ENCODE assay signal across 24 mouse cellular contexts in genomic region chr17:25530357-25531022, GRCm38 (mm10). TPM values are rescaled to one million over a fixed set of nuclear protein-coding genes. Genes with fewer than 3 reads are reported as not detected.
DNase-seq lines count a peak whose midpoint lies in the region; ATAC-seq and TF ChIP-seq lines count a peak whose summit lies in the region.
"Had no signal": no experiment of that assay in that cellular context is flagged by ENCODE, and none has a peak within 500 bp of the region (broad histone marks: within the 10 kb centered on the region; RNA-seq: fewer than 3 reads in every experiment).

No protein-coding gene starts in this region.

- H3K4me2 ChIP-seq in forebrain, postnatal 0 days (ENCODE audit: low read depth): no peak overlapping the region
- H3K4me2 ChIP-seq in forebrain, embryonic 11.5 days (ENCODE audit: low read depth, low read length, severe bottlenecking): no peak overlapping the region
- no peak overlapping the region for H3K4me2 ChIP-seq in midbrain, postnatal 0 days (ENCODE audit: low read depth, low read length, poor library complexity, severe bottlenecking)
- H3K4me2 ChIP-seq in midbrain, embryonic 15.5 days: no peak overlapping the region
- H3K4me2 ChIP-seq: embryonic facial prominence, embryonic 12.5 days; heart, embryonic 15.5 days; liver, embryonic 11.5 days; neural tube, embryonic 12.5 days had no signal

- no peak overlapping the region for H3K9ac ChIP-seq in forebrain, postnatal 0 days
- no peak overlapping the region for H3K9ac ChIP-seq in forebrain, embryonic 11.5 days (ENCODE audit: low read length)
- H3K9ac ChIP-seq in midbrain, postnatal 0 days (replicated peaks; ENCODE audit: low read length, poor library complexity, severe bottlenecking): no peak overlapping the region
- H3K9ac ChIP-seq in midbrain, embryonic 15.5 days: no peak overlapping the region
- H3K9ac ChIP-seq: embryonic facial prominence, embryonic 12.5 days; heart, embryonic 15.5 days; neural tube, embryonic 12.5 days had no signal

- peak; percentile 38; the same call in 1 of the 2 replicates for ATAC-seq in forebrain, postnatal 0 days
- ATAC-seq in forebrain, embryonic 11.5 days (replicated peaks; ENCODE audit: low FRiP score): no peak
- ATAC-seq in midbrain, postnatal 0 days (ENCODE audit: low FRiP score): no peak
- no peak for ATAC-seq in midbrain, embryonic 15.5 days (replicated peaks)

- intact Hi-C loops in heart, postnatal 10 days (cut with DNase I): no loop called here

- H3K36me3 ChIP-seq in forebrain, postnatal 0 days (ENCODE audit: insufficient read depth): no peaks in the 10 kb centered on the region
- H3K36me3 ChIP-seq in forebrain, embryonic 11.5 days (ENCODE audit: control insufficient read depth, insufficient read depth, low read length): no peaks in the 10 kb centered on the region
- H3K36me3 ChIP-seq in midbrain, postnatal 0 days (ENCODE audit: insufficient read depth, low read length): no peaks in the 10 kb centered on the region
- no peaks in the 10 kb centered on the region for H3K36me3 ChIP-seq in midbrain, embryonic 15.5 days (replicated peaks)
- no peaks in the 10 kb centered on the region for H3K36me3 ChIP-seq in limb, embryonic 10.5 days
- H3K36me3 ChIP-seq: embryonic facial prominence, embryonic 12.5 days; heart, embryonic 15.5 days; neural tube, embryonic 12.5 days had no signal

- 53% methylated on average over 8 of the region's 8 CpGs for WGBS in forebrain, postnatal 0 days
- 70% methylated on average over 8 of the region's 8 CpGs for WGBS in forebrain, embryonic 11.5 days
- 61% methylated on average over 8 of the region's 8 CpGs for WGBS in midbrain, postnatal 0 days
- WGBS in midbrain, embryonic 15.5 days: 65% methylated on average over 8 of the region's 8 CpGs
- 66% methylated on average over 8 of the region's 8 CpGs for WGBS in limb, embryonic 10.5 days

- no peaks in the 10 kb centered on the region for H3K27me3 ChIP-seq in forebrain, postnatal 0 days (ENCODE audit: insufficient read depth, low read length)
- H3K27me3 ChIP-seq in forebrain, embryonic 11.5 days (ENCODE audit: control insufficient read depth, insufficient read depth, low read length): no peaks in the 10 kb centered on the region
- H3K27me3 ChIP-seq in midbrain, postnatal 0 days (ENCODE audit: insufficient read depth, low read length): no peaks in the 10 kb centered on the region
- H3K27me3 ChIP-seq in midbrain, embryonic 15.5 days (replicated peaks): no peaks in the 10 kb centered on the region
- peaks cover 11% of the 10 kb centered on the region; the same call in 1 of the 2 replicates for H3K27me3 ChIP-seq in limb, embryonic 10.5 days (ENCODE audit: low read depth, poor library complexity, severe bottlenecking)
- H3K27me3 ChIP-seq: embryonic facial prominence, embryonic 12.5 days had no signal

- H3K4me3 ChIP-seq in forebrain, postnatal 0 days (ENCODE audit: low read depth, low read length): no peak overlapping the region
- no peak overlapping the region for H3K4me3 ChIP-seq in forebrain, embryonic 11.5 days (ENCODE audit: low read depth, low read length)
- H3K4me3 ChIP-seq in midbrain, postnatal 0 days (ENCODE audit: low read depth, low read length): no peak overlapping the region
- H3K4me3 ChIP-seq in midbrain, embryonic 15.5 days: no peak overlapping the region
- H3K4me3 ChIP-seq in limb, embryonic 10.5 days: no peak overlapping the region
- H3K4me3 ChIP-seq: embryonic facial prominence, embryonic 12.5 days; heart, embryonic 15.5 days; megakaryocyte, embryonic 14.5 days; neural tube, embryonic 12.5 days had no signal

- no peaks in the 10 kb centered on the region for H3K4me1 ChIP-seq in forebrain, postnatal 0 days (ENCODE audit: insufficient read depth)
- no peaks in the 10 kb centered on the region for H3K4me1 ChIP-seq in forebrain, embryonic 11.5 days (replicated peaks; ENCODE audit: control insufficient read depth, insufficient read depth, low read length)
- H3K4me1 ChIP-seq in midbrain, postnatal 0 days (ENCODE audit: insufficient read depth, low read length): no peaks in the 10 kb centered on the region
- H3K4me1 ChIP-seq in midbrain, embryonic 15.5 days: no peaks in the 10 kb centered on the region
- 0 out of 2 replicates have a peak, but pooled peaks cover 4% of the 10 kb centered on the region for H3K4me1 ChIP-seq in limb, embryonic 10.5 days
- H3K4me1 ChIP-seq: embryonic facial prominence, embryonic 12.5 days; megakaryocyte, embryonic 14.5 days; neural tube, embryonic 12.5 days had no signal

- no peak for TF ChIP-seq CTCF in forebrain, postnatal 0 days (IDR thresholded peaks at IDR 0.05; ENCODE audit: low read depth)
- no peak for TF ChIP-seq CTCF in midbrain, postnatal 0 days (IDR thresholded peaks at IDR 0.05)

- H3K9me3 ChIP-seq in forebrain, postnatal 0 days (ENCODE audit: low read length): no peaks in the 10 kb centered on the region
- H3K9me3 ChIP-seq in forebrain, embryonic 11.5 days (ENCODE audit: control insufficient read depth, low read length): no peaks in the 10 kb centered on the region
- no peaks in the 10 kb centered on the region for H3K9me3 ChIP-seq in midbrain, postnatal 0 days (ENCODE audit: low read length)
- no peaks in the 10 kb centered on the region for H3K9me3 ChIP-seq in midbrain, embryonic 15.5 days
- H3K9me3 ChIP-seq in limb, embryonic 10.5 days (replicated peaks): no peaks in the 10 kb centered on the region
- H3K9me3 ChIP-seq: embryonic facial prominence, embryonic 12.5 days; heart, embryonic 15.5 days; megakaryocyte, embryonic 14.5 days; neural tube, embryonic 12.5 days had no signal

- no peak for DNase-seq in forebrain, postnatal 0 days
- no peak for DNase-seq in forebrain, embryonic 11.5 days (ENCODE audit: low spot score)
- peak; percentile 25 to 35 for DNase-seq in heart, postnatal 10 days
- no peak for DNase-seq in heart, adult 8-10 months (ENCODE audit: low spot score)
- DNase-seq in midbrain, postnatal 0 days (ENCODE audit: low spot score): peak; percentile 33
- no peak for DNase-seq in limb, embryonic 10.5 days (ENCODE audit: low spot score)
- no peak for DNase-seq in retina, embryonic 14.5 days (ENCODE audit: low spot score)
- DNase-seq: B cell, adult 2 months; cerebellum, adult 2 months; kidney, adult 2 months; kidney, postnatal 10 days; lung, adult 18-20 months; right cerebral cortex, adult 18-20 months; thymus, postnatal 36 days had no signal

- H3K27ac ChIP-seq in forebrain, postnatal 0 days (ENCODE audit: low read depth, low read length): no peak overlapping the region
- no peak overlapping the region for H3K27ac ChIP-seq in forebrain, embryonic 11.5 days (ENCODE audit: low read depth, low read length)
- no peak overlapping the region for H3K27ac ChIP-seq in midbrain, postnatal 0 days (ENCODE audit: low read depth, low read length)
- no peak overlapping the region for H3K27ac ChIP-seq in midbrain, embryonic 15.5 days
- 0 out of 2 replicates have a peak overlapping the region, but pooled peaks have one; percentile 23 for H3K27ac ChIP-seq in limb, embryonic 10.5 days
- H3K27ac ChIP-seq: embryonic facial prominence, embryonic 12.5 days; heart, embryonic 15.5 days; neural tube, embryonic 12.5 days had no signal

RNA-seq across cellular contexts. Expression of gene Sstr5, which starts 33.4 kb away (rescaled TPM):
- 1.0 and 2.0 TPM in 2 replicates for total RNA-seq in forebrain, postnatal 0 days (2014; rRNA removed)
- polyA plus RNA-seq in forebrain, postnatal 0 days (2015; fragmentation: Nextera tagmentation; extraction: Ambion mirVana): 0.64 and 0.94 TPM in 2 replicates
- polyA plus RNA-seq in forebrain, embryonic 11.5 days (2014; fragmentation: Nextera tagmentation; extraction: Ambion mirVana): 0.24 TPM in 1 of 2 replicates, not detected in the other
- not detected for total RNA-seq in heart, postnatal 10 days (2021)
- total RNA-seq in heart, adult 8-10 months (2022): not detected
- total RNA-seq in midbrain, postnatal 0 days (2014; rRNA removed): 1.9 and 2.0 TPM in 2 replicates
- polyA plus RNA-seq in midbrain, postnatal 0 days (2015; fragmentation: Nextera tagmentation; extraction: Ambion mirVana): 1.7 and 2.4 TPM in 2 replicates
- polyA plus RNA-seq in midbrain, embryonic 15.5 days (2015; fragmentation: Nextera tagmentation; extraction: Ambion mirVana): 0.32 and 0.98 TPM in 2 replicates
- polyA plus RNA-seq in limb, embryonic 10.5 days (2016; fragmentation: Nextera tagmentation; extraction: Ambion mirVana): 0.20 TPM in 1 of 2 replicates, not detected in the other
- total RNA-seq: gastrocnemius, postnatal 36 days; monocyte, adult 5-6 weeks had no signal
- polyA plus RNA-seq: kidney, adult 2 months; liver, embryonic 11.5 days; neural tube, embryonic 12.5 days; spleen, adult 2 months; stomach, embryonic 14.5 days had no signal

RNA-seq across cellular contexts. Expression of gene Sox8, which starts 40.0 kb away (rescaled TPM):
- 26.6 and 27.4 TPM in 2 replicates for total RNA-seq in forebrain, postnatal 0 days (2014; rRNA removed)
- polyA plus RNA-seq in forebrain, postnatal 0 days (2015; fragmentation: Nextera tagmentation; extraction: Ambion mirVana): 20.8 and 22.6 TPM in 2 replicates
- 7.3 and 7.5 TPM in 2 replicates for polyA plus RNA-seq in forebrain, embryonic 11.5 days (2014; fragmentation: Nextera tagmentation; extraction: Ambion mirVana)
- total RNA-seq in heart, postnatal 10 days (2021): under 1 TPM; 0.72 to 0.93 TPM
- total RNA-seq in heart, adult 8-10 months (2022): under 1 TPM; 0.24 to 0.37 (median 0.32) TPM
- 21.5 and 31.0 TPM in 2 replicates for total RNA-seq in midbrain, postnatal 0 days (2014; rRNA removed)
- 16.3 and 19.9 TPM in 2 replicates for polyA plus RNA-seq in midbrain, postnatal 0 days (2015; fragmentation: Nextera tagmentation; extraction: Ambion mirVana)
- polyA plus RNA-seq in midbrain, embryonic 15.5 days (2015; fragmentation: Nextera tagmentation; extraction: Ambion mirVana): 10.7 and 15.2 TPM in 2 replicates
- 11.1 and 13.1 TPM in 2 replicates for polyA plus RNA-seq in limb, embryonic 10.5 days (2016; fragmentation: Nextera tagmentation; extraction: Ambion mirVana)

RNA-seq across cellular contexts. Expression of gene Lmf1, which starts 48.4 kb away (rescaled TPM):
- total RNA-seq in forebrain, postnatal 0 days (2014; rRNA removed): 21.5 and 28.1 TPM in 2 replicates
- 13.9 and 17.8 TPM in 2 replicates for polyA plus RNA-seq in forebrain, postnatal 0 days (2015; fragmentation: Nextera tagmentation; extraction: Ambion mirVana)
- polyA plus RNA-seq in forebrain, embryonic 11.5 days (2014; fragmentation: Nextera tagmentation; extraction: Ambion mirVana): 18.3 and 20.7 TPM in 2 replicates
- 10 to 100 TPM; 25.4 to 27.0 TPM for total RNA-seq in heart, postnatal 10 days (2021)
- total RNA-seq in heart, adult 8-10 months (2022): 10 to 100 TPM; 30.7 to 34.2 (median 33.8) TPM
- 27.3 and 27.6 TPM in 2 replicates for total RNA-seq in midbrain, postnatal 0 days (2014; rRNA removed)
- 19.8 and 23.0 TPM in 2 replicates for polyA plus RNA-seq in midbrain, postnatal 0 days (2015; fragmentation: Nextera tagmentation; extraction: Ambion mirVana)
- polyA plus RNA-seq in midbrain, embryonic 15.5 days (2015; fragmentation: Nextera tagmentation; extraction: Ambion mirVana): 23.2 and 24.9 TPM in 2 replicates
- 28.9 and 29.0 TPM in 2 replicates for polyA plus RNA-seq in limb, embryonic 10.5 days (2016; fragmentation: Nextera tagmentation; extraction: Ambion mirVana)

Comparison
In these comparisons a context has a peak if more than half of its experiments do, and no peak if none do; other contexts are left out.
1. DNase-seq: peak in heart, postnatal 10 days (2 of 2) and midbrain, postnatal 0 days (single experiment); none in forebrain, postnatal 0 days (single experiment), forebrain, embryonic 11.5 days (single experiment), heart, adult 8-10 months (single experiment), limb, embryonic 10.5 days (single experiment) and retina, embryonic 14.5 days (single experiment).